Mouse (Mus musculus): ENCODE results near the gene Usp48. TPM values are rescaled to one million over a fixed set of nuclear protein-coding genes. Genes with fewer than 3 reads are reported as not detected.

Usp48 gene
- polyA plus RNA-seq, 1 experiment from 2014 or later = 28.4 TPM

GRCm38 (mm10) chr4:137628400-137628799, 34.8 kb downstream of the Usp48 start:
- Histone ChIP-seq H3K9me3 (ENCODE audit: low read length) (no peaks in the 10 kb centered on the region), H3K9ac (replicated peaks) (no peak overlapping the region), H3K27ac (ENCODE audit: low read depth) (no peak overlapping the region), H3K27me3 (ENCODE audit: insufficient read depth, low read length) (no peaks in the 10 kb centered on the region), H3K36me3 (replicated peaks; ENCODE audit: insufficient read depth, low read length) (peaks cover 75% of the 10 kb centered on the region), H3K4me2 (ENCODE audit: low read depth, low read length) (no peak overlapping the region), H3K4me1 (ENCODE audit: insufficient read depth) (no peaks in the 10 kb centered on the region), H3K4me3 (ENCODE audit: low read depth, low read length) (no peak overlapping the region)
- WGBS (ENCODE audit: insufficient replicate concordance) = 85% methylated on average over 6 of the region's 6 CpGs
- DNase-seq (no peak), ATAC-seq (no peak)
- TF ChIP-seq EP300 (IDR thresholded peaks at IDR 0.05; ENCODE audit: low read depth) (no peak), CTCF (IDR thresholded peaks at IDR 0.05; ENCODE audit: low read depth) (no peak)

- DNase-seq = no peak
- peaks cover 74% of the 10 kb centered on the region for H3K36me3 ChIP-seq (replicated peaks; ENCODE audit: insufficient read depth, low read length)
Measured at GRCm38 (mm10) chr4:137629354-137629753, 35.8 kb downstream of the Usp48 start.

GRCm38 (mm10) chr4:137630153-137630552, 36.6 kb downstream of the Usp48 start:
- ATAC-seq = no peak

More at GRCm38 (mm10) chr4:137629354-137629753, 35.8 kb downstream of the Usp48 start:
- no peak for ATAC-seq
- H3K27ac ChIP-seq (ENCODE audit: low read depth) = no peak overlapping the region
- no peak overlapping the region for H3K4me3 ChIP-seq (ENCODE audit: low read depth, low read length)
- TF ChIP-seq CTCF (IDR thresholded peaks at IDR 0.05; ENCODE audit: low read depth) = no peak
- TF ChIP-seq EP300 (IDR thresholded peaks at IDR 0.05; ENCODE audit: low read depth) = no peak
- no peaks in the 10 kb centered on the region for H3K27me3 ChIP-seq (ENCODE audit: insufficient read depth, low read length)
- H3K4me1 ChIP-seq (ENCODE audit: insufficient read depth) = no peaks in the 10 kb centered on the region
- H3K4me2 ChIP-seq (ENCODE audit: low read depth, low read length) = no peak overlapping the region
- no peak overlapping the region for H3K9ac ChIP-seq (replicated peaks)
- 81% methylated on average over 7 of the region's 7 CpGs for WGBS (ENCODE audit: insufficient replicate concordance)
- H3K9me3 ChIP-seq (ENCODE audit: low read length) = no peaks in the 10 kb centered on the region

GRCm38 (mm10) chr4:137631596-137631995, 38.0 kb downstream of the Usp48 start:
- peak overlapping the region; percentile 51; the same call in 1 of the 2 replicates for H3K27ac ChIP-seq (ENCODE audit: low read depth)
- no peaks in the 10 kb centered on the region for H3K9me3 ChIP-seq (ENCODE audit: low read length)
- 59% methylated on average over 3 of the region's 3 CpGs for WGBS (ENCODE audit: insufficient replicate concordance)
- H3K9ac ChIP-seq (replicated peaks) = no peak overlapping the region
- H3K4me3 ChIP-seq (ENCODE audit: low read depth, low read length) = no peak overlapping the region
- H3K4me1 ChIP-seq (ENCODE audit: insufficient read depth) = no peaks in the 10 kb centered on the region
- no peak for ATAC-seq
- peaks cover 78% of the 10 kb centered on the region for H3K36me3 ChIP-seq (replicated peaks; ENCODE audit: insufficient read depth, low read length)
- H3K27me3 ChIP-seq (ENCODE audit: insufficient read depth, low read length) = no peaks in the 10 kb centered on the region
- DNase-seq = no peak
- TF ChIP-seq EP300 (IDR thresholded peaks at IDR 0.05; ENCODE audit: low read depth) = no peak
- no peak for TF ChIP-seq CTCF (IDR thresholded peaks at IDR 0.05; ENCODE audit: low read depth)
- H3K4me2 ChIP-seq (ENCODE audit: low read depth, low read length) = no peak overlapping the region

More at GRCm38 (mm10) chr4:137630153-137630552, 36.6 kb downstream of the Usp48 start:
- Histone ChIP-seq H3K4me3 (ENCODE audit: low read depth, low read length) (no peak overlapping the region), H3K27ac (ENCODE audit: low read depth) (no peak overlapping the region), H3K4me2 (ENCODE audit: low read depth, low read length) (no peak overlapping the region), H3K4me1 (ENCODE audit: insufficient read depth) (no peaks in the 10 kb centered on the region), H3K27me3 (ENCODE audit: insufficient read depth, low read length) (no peaks in the 10 kb centered on the region), H3K9ac (replicated peaks) (no peak overlapping the region), H3K36me3 (replicated peaks; ENCODE audit: insufficient read depth, low read length) (peaks cover 73% of the 10 kb centered on the region), H3K9me3 (ENCODE audit: low read length) (no peaks in the 10 kb centered on the region)
- TF ChIP-seq CTCF (IDR thresholded peaks at IDR 0.05; ENCODE audit: low read depth) (no peak), EP300 (IDR thresholded peaks at IDR 0.05; ENCODE audit: low read depth) (no peak)
- DNase-seq = no peak
- WGBS (ENCODE audit: insufficient replicate concordance) = 81% methylated on average over 2 of the region's 2 CpGs

GRCm38 (mm10) chr4:137633394-137633793, 39.8 kb downstream of the Usp48 start:
- TF ChIP-seq EP300 (IDR thresholded peaks at IDR 0.05; ENCODE audit: low read depth) (no peak), CTCF (IDR thresholded peaks at IDR 0.05; ENCODE audit: low read depth) (no peak)
- DNase-seq = no peak
- H3K4me1 ChIP-seq (ENCODE audit: insufficient read depth) = no peaks in the 10 kb centered on the region
- WGBS (ENCODE audit: insufficient replicate concordance) = 70% methylated on average over 4 of the region's 4 CpGs
- peaks cover 78% of the 10 kb centered on the region for H3K36me3 ChIP-seq (replicated peaks; ENCODE audit: insufficient read depth, low read length)
- H3K27me3 ChIP-seq (ENCODE audit: insufficient read depth, low read length) = no peaks in the 10 kb centered on the region
- H3K27ac ChIP-seq (ENCODE audit: low read depth) = no peak overlapping the region
- no peak for ATAC-seq
- H3K4me3 ChIP-seq (ENCODE audit: low read depth, low read length) = no peak overlapping the region
- H3K9me3 ChIP-seq (ENCODE audit: low read length) = no peaks in the 10 kb centered on the region
- H3K9ac ChIP-seq (replicated peaks) = no peak overlapping the region
- no peak overlapping the region for H3K4me2 ChIP-seq (ENCODE audit: low read depth, low read length)

- no peak overlapping the region for H3K9ac ChIP-seq (replicated peaks)
- H3K9me3 ChIP-seq (ENCODE audit: low read length) = no peaks in the 10 kb centered on the region
- H3K4me2 ChIP-seq (ENCODE audit: low read depth, low read length) = no peak overlapping the region
- TF ChIP-seq EP300 (IDR thresholded peaks at IDR 0.05; ENCODE audit: low read depth) (no peak), CTCF (IDR thresholded peaks at IDR 0.05; ENCODE audit: low read depth) (peak; percentile 32; the same call in 1 of the 2 replicates)
- no peak for DNase-seq
- no peaks in the 10 kb centered on the region for H3K27me3 ChIP-seq (ENCODE audit: insufficient read depth, low read length)
- ATAC-seq = no peak
- H3K4me1 ChIP-seq (ENCODE audit: insufficient read depth) = peaks cover 6% of the 10 kb centered on the region; the same call in 1 of the 2 replicates
- WGBS (ENCODE audit: insufficient replicate concordance) = 85% methylated on average over 3 of the region's 3 CpGs
- H3K36me3 ChIP-seq (replicated peaks; ENCODE audit: insufficient read depth, low read length) = peaks cover 74% of the 10 kb centered on the region
- H3K27ac ChIP-seq (ENCODE audit: low read depth) = no peak overlapping the region
- H3K4me3 ChIP-seq (ENCODE audit: low read depth, low read length) = no peak overlapping the region
Measured at GRCm38 (mm10) chr4:137636597-137636996, 43.0 kb downstream of the Usp48 start.

GRCm38 (mm10) chr4:137641556-137641955, 48.0 kb downstream of the Usp48 start:
- WGBS (ENCODE audit: insufficient replicate concordance) = 45% methylated on average over 5 of the region's 5 CpGs
- Histone ChIP-seq H3K27ac (ENCODE audit: low read depth) (peak overlapping the region; percentile 94), H3K4me1 (ENCODE audit: insufficient read depth) (peaks cover 17% of the 10 kb centered on the region), H3K9ac (replicated peaks) (no peak overlapping the region), H3K4me2 (ENCODE audit: low read depth, low read length) (no peak overlapping the region), H3K36me3 (replicated peaks; ENCODE audit: insufficient read depth, low read length) (peaks cover 57% of the 10 kb centered on the region), H3K4me3 (ENCODE audit: low read depth, low read length) (no peak overlapping the region), H3K27me3 (ENCODE audit: insufficient read depth, low read length) (no peaks in the 10 kb centered on the region), H3K9me3 (ENCODE audit: low read length) (no peaks in the 10 kb centered on the region)
- no peak for TF ChIP-seq EP300 (IDR thresholded peaks at IDR 0.05; ENCODE audit: low read depth)
- no peak for TF ChIP-seq CTCF (IDR thresholded peaks at IDR 0.05; ENCODE audit: low read depth)
- peak; percentile 54 for ATAC-seq
- DNase-seq = no peak

All from liver, postnatal 0 days (tissue).